Mouse (Mus musculus) brain, adult 2 months (tissue): ENCODE measurements around the gene Bod1l.

Source experiments
- DNase-seq: peaks from one replicate; pipeline ENCODE4 v3.0.0; 2011; ENCODE audit warnings: low read depth, low spot score

Bod1l gene

DNA sequence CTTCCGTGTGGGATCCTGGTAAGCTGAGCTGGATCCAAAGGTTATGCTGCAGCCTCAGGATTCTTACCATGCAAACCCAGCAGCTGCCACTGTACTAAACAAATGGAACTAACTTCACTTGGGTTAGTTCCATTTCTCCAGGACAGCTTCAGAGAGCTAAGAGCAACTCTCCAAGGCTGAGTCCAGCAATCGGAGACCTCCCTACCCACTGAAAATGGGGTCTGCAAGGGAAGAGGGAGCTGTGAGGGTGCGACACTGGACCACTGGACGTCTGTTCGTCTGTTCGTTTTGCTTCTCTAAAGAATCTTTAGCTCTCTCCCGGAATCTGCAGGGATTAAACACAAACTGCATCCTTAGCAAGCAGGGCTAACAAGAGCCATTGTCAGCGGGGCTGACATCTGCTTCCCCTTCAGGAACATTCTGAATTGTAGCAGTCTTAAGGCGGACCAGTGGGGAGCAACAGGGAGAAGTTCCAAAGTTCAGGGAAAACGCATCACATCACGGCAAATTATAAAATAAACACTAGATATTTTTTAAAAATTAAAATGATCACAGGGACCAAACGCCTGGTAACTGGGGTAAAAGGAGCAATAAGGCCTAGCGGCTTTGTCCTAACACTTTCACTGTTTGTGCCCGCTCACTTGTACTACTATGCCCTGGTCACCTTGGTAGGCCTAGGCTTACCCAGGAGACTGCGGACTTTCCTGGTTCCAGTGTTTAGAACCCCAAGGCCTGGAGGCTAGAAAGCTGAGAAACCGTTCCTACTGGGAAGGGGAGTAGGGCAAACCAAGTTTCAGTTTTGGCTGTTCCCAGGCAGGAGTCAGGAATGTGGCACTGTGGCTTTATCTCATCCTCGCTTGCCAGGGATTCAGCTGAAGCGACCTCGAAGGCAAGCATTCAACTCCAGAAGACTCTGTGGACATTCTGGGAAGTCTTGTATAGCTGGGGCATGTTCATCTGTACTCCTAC is 85.2 kb downstream of the Bod1l start:
- no peak for DNase-seq

DNA sequence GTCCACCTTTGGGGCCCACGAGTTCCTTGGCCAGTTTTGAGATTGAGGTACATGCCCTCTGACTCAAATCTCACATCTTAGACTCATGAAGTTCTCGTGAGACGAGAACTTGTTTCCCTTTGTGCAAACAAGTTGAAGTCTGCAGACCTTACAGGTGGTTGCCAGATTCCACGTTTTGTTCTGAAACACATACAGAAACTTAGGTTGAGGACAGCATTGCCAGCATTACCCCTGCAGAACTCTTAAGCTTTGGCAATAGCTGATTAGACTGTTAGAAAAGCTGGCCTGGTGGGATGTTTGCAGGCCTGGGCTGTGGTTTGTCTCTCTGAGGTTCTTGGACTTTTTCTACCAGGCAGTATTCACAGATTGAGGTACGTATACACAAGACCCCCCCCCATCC is 86.8 kb downstream of the Bod1l start:
- no peak for DNase-seq

DNA sequence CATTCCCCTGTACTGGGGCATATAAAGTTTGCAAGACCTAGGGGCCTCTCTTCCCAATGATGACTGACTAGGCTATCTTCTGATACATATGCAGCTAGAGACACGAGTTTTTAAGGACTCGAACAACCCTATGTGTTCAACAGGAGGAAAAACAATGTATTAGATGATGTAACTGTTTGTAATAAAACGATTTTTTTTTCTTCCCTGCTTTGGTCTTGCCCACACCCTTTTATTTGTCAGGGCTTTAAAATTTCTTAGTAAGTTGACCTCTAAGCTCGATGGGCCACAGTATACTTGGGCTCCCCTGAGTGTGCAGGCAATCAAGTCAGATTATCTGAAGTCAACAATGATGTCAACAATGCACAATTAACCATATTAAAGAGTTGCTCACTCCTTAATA is 87.7 kb downstream of the Bod1l start:
- DNase-seq = no peak

DNA sequence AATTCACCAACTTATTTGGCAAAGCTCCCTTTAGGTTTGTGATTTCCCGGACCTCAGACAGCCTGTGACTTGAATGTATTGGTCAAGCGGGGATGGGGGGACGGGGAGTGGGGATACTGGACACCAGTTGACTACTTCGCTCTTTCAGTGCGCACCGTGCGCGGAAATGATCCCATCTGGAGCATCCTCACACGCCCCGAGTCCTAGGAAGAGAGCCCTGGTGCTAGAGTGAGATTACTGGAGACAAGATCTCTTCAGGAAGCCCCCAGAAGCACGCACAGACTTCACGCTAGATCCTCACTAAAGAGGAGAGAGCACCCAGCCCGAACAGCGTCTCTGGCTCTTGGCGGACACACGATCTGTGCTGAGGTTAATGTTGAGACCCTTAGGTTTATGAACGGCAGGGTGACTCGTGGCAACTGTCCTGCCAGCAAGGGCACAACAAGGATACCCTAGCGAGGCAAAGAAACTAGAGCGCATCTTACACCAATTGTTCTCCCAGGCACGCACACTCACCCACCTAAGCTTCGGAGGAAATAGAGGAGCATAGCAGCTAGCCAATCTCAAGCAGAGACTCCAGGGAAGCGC is 88.6 kb downstream of the Bod1l start:
- no peak for DNase-seq

DNA sequence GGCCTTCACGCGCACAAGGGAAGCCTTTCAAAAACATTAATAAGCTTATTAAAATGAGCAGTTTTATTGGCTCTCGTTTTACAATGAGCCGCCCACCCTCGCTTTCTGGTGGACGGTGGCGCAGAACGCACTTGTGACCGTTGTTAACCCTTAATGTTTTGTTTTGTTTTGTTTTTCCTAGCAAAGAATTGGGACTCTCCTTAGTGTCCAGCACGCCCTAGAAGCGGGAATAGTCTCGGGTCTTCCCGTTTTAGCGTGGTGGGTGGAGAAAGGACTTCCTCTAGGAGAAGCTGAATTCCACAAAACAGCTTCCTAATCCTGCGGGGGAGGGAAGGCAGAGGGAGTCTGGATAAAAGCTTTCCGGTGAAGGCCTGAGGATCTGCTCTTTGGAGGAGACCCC is 89.3 kb downstream of the Bod1l start:
- DNase-seq = no peak

DNA sequence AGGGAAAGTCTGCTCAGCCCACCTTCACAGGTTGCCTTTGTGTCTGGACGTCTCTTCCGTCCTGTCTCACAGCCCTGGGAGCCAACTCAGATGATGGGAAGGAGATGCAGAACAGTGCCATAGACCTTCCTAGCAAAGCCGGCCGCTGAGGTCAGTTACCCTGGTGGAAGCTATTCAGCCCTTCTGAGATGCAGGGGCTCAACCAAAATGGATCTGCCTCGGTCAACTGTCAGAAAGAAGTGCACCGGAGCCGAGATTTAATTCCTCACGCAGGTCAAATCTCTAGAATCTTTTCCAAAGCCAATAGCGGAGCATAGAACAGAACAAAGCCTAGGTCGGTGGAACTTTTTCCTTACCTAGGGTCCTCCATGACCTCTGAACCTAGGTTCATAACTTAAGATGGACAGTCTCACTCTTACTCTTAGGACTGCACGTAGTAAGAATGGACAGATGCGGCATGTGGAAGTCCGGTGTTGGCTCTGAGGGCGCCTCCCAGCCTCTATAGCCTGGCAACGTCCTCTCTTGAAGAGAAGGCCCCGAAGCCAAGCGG is 89.8 kb downstream of the Bod1l start:
- DNase-seq = no peak

DNA sequence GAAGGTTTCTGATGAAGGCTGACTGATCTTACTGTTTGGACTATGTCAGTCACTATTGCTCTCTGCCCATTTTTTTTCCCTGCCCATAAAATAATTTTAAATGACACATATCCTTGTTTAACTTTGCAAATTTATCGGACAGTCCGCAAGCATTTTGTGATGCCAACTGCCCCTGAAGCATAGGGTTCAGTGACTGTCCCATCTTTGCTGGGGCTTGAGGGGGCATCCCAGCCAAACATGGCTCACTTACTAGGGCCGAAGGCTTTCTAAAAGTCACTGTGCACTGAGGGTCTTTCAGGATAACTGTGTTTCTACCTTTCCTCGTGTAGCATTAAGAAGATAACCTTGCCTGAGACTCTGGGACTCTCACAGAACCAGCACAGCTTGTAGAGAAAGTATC is 91.4 kb downstream of the Bod1l start:
- no peak for DNase-seq

DNA sequence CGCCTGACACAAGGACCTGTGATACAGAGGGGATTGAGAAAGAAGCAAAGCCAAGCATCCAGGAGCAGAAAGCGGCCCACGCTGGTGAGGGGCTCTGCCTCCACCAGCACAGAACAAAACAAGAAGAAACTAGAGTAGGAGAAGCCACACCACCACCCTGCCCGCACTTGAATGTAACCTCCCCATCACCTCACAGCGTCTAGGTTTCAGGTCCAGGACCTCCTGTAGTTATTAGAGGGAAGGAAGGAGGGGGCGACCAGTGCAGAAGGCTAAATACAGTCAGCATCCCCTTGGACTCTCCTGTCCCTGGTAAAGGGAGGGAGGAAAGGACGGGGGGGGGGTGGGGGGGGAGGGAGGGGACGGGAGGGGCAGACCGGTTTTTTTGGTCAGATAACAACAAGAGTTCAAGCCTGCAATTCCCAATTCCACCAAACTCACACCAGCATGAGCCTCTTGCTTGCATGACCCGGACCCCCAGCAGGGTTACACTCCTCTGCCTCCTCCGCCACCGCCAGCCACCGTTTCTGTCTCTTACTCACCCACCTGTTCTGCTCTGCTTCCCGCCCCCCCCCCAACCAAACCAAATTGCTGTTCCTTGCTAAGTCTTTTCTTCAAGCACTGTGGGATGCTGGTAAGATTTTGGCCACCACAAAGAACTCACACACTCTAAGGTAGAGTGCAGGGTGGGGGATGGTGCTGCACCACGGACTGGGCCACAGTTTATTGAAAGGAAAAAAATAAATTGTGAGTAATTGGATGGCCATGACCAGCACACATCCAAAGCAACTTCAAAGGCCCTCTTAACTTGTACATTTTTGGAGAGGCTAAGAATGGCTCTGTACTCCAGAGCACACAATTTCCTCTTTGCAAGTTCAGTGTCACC is 99.0 kb downstream of the Bod1l start:
- DNase-seq = no peak

DNA sequence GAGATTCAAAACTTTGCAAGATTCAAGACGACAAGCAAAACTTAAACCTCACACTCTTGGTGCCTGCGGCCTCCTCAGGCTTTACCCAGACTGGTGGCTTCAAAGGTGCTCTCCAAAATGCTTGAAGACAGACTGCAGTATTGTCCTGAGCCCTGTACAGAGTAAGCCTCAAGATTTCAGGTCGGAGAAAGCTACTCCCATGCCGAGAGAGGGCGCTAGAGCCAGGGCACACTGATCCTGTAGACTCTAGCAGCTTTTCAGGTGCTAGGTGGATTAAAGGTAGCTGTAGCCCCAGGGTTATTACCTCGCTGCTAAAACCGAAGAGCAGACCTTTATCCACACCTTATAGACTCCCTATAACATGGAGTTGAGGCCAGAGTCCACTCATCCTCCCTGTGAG is 99.9 kb downstream of the Bod1l start:
- DNase-seq = no peak

DNA sequence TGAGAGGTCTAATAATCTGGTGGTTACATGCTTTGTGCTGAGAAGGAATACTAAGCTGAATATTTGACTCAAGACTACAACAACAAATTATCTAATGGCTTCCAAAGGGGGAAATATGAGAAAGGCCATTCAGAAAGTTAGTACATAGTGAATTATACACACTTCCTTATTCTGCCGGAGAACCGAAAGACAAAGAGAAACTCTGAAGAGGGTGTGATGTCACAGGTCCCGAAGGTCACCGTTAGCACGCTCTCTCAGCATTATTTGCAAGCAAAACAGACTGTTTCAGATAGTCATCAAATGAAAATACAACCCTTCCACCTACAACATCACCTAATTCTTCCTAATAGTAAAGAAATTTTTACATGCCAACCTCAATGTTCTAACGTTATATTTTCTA is 105.3 kb downstream of the Bod1l start:
- no peak for DNase-seq
